Mouse (Mus musculus): ENCODE data around the gene Tmem213.

The Tmem213 gene

GRCm38 (mm10) chr6:38145463-38146065 lies 36.5 kb downstream of the Tmem213 start:
- in situ Hi-C loops (cut with MboI; ENCODE audit: unreplicated experiment in 2 of 2) = no loop called here

DNA sequence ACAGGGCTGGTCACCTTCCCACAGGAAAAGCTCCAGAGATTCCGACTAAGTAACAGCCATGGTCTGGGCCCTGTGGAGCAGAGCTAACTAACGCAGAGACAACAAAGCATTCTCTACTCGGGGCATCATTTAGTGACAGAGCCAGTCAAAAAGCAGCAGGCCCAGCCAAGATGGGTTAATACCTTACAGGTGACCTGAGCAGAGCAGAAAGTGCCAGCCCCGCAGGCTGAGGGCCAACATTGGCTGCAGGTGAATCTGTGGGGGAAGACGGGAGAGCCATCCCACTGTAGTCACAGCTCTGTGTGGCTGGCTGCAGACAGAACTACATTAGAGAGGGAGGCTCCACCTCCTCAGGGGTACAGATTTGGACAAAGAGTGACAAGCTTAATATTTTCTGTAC lies 38.2 kb downstream of the Tmem213 start:
- in situ Hi-C loops (cut with MboI; ENCODE audit: unreplicated experiment in 2 of 2) = no loop called here

GRCm38 (mm10) chr6:38148626-38149025 lies 39.6 kb downstream of the Tmem213 start:
- in situ Hi-C loops (cut with MboI; ENCODE audit: unreplicated experiment in 2 of 2) = no loop called here

GRCm38 (mm10) chr6:38149483-38149882 lies 40.4 kb downstream of the Tmem213 start:
- in situ Hi-C loops (cut with MboI; ENCODE audit: unreplicated experiment in 2 of 2) = no loop called here

DNA sequence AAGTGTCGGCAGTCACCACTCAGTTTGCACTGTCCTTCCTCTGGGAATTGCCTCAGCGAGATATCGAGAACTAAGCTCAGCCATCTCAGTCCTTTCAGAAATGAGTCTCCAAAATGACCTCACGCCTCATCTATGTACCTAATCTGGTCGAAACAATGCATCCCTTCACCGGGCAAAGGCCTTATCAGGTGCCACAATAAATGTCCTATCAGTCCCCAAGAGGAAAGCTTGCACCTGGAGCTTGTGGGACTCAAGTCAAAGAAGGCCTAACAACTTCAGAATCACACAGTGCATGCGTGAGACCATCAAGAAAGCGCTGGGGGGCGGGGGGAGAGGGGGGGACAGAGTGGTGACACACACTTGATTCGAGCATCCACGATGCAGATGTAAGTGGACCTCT lies 43.2 kb downstream of the Tmem213 start:
- in situ Hi-C loops (cut with MboI; ENCODE audit: unreplicated experiment in 2 of 2) = loop anchor here in 1 of 2 experiments (10.0 to 25.0 kb wide), 2 partner anchors 160 to 798 kb away; no protein-coding TSS in a partner anchor

DNA sequence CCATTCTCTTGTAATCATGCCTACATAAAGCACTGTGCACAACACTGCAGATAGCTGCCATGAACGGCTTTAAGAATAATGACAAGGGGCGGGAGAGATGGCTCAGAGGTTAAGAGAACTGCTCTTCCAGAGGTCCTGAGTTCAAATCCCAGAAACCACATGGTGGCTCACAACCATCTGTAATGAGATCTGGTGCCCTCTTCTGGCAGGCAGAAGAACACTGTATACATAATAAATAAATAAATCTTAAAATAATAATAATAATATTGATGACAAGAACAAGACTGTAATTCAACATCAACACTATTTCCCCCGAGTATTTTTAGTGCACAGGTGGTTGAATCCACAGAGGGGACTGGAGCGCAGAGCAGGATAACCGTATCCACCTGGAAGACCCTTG lies 47.1 kb downstream of the Tmem213 start:
- in situ Hi-C loops (cut with MboI; ENCODE audit: unreplicated experiment in 2 of 2) = loop anchor here in 1 of 2 experiments (10.0 to 25.0 kb wide), 2 partner anchors 156 to 801 kb away; no protein-coding TSS in a partner anchor

DNA sequence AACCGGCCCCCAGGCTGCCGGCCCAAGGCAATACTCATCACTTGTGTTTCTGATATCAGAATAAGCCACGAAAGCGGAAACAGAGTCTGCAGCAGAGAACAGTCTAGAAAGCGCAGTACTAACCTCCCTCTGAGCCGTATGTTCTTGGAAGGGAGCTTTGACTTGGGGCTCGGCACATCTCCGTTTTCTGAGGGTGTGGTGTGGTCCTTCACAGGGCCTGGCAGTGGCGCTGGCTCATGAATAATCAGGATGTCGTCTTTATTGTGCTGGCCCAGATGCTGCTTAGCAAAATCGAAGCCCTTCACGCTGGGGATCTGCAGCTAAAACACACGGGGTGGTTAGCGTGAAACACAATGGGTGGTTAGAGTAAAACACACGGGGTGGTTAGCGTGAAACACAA lies 48.9 kb downstream of the Tmem213 start:
- in situ Hi-C loops (cut with MboI; ENCODE audit: unreplicated experiment in 2 of 2) = loop anchor here in 1 of 2 experiments (10.0 to 25.0 kb wide), 2 partner anchors 154 to 803 kb away; no protein-coding TSS in a partner anchor

DNA sequence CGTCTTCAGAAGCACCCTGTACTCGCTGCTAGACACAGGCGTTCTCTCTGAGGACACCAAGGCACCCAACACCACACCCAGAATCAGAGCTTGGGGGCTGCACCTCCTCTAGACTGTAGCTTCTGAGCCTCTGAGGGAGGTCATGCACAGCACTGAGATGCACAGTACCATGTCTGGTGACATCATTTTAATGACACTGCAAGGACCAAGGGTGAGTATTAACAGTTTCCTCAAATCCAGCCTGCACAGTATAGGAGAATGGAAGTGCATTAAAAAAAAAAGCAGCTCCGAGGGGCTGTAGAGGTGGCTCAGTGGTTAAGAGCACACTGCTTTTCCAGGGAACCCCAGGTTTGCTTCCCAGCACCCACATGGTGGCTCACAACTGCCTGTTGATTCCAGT lies 50.5 kb downstream of the Tmem213 start:
- in situ Hi-C loops (cut with MboI; ENCODE audit: unreplicated experiment in 2 of 2) = loop anchor here in 1 of 2 experiments (10.0 to 25.0 kb wide), 2 partner anchors 153 to 805 kb away; no protein-coding TSS in a partner anchor

DNA sequence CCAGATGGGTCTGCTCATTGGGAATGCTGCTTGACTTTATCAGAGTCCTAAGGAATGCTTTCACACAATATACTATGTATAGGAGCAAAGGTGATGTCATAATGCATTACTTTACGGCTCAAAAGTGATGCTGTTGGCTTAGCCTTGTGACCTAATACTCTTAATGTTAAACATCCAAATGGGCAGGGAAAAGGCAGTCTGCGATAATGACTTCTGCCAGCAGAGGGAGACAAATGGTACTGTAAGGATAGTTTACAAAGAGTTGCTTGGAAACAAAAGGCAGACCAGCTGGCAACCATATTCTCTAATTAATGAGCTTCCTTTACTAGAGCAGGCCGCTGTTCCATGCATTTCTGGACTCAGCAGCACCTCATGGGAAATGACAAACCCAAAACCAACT lies 51.0 kb downstream of the Tmem213 start:
- in situ Hi-C loops (cut with MboI; ENCODE audit: unreplicated experiment in 2 of 2) = loop anchor here (5.0 to 25.0 kb wide), 4 partner anchors 92 to 375 kb away; partner anchors contain the start of genes D630045J12Rik (in 1 of the 2) and Fmc1 (in 1 of the 2)

- in situ Hi-C loops (cut with MboI; ENCODE audit: unreplicated experiment in 2 of 2) = loop anchor here (5.0 to 25.0 kb wide), 4 partner anchors 92 to 374 kb away; partner anchors contain the start of genes D630045J12Rik (in 1 of the 2) and Fmc1 (in 1 of the 2)
Measured at GRCm38 (mm10) chr6:38160556-38160955, 51.5 kb downstream of the Tmem213 start.

DNA sequence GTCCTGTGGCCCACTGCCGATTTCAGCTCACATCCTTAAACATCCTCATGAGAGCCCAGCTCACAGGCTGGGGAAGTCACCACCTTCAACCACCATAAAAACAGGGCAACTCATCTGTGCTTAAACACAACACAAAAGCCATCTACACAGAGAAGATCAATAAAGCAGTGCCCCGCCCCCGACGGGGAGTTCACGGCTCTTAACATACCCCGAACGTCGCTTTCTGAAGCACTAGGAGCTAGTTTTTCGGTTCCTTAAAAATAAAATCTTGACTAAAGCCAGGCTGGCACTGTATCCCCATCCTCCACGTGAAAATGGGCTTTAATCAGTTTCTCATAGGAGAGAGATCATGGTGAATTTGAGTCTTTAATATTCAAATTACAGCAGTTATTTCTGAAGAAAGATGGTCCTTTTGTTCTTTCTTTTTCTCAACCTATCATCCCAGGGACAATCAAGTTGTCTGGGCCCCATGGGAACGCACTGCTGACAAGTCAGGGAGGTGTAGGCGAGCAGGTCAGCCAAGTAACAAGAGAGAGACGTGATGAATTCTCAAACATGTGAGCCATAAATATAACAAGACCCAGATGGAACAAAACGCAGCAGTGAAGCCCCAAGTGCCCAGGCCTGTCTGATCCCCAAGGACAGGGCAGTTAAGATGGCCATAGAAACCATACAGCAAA lies 53.9 kb downstream of the Tmem213 start:
- in situ Hi-C loops (cut with MboI; ENCODE audit: unreplicated experiment in 2 of 2) = loop anchor here (5.0 to 25.0 kb wide), 4 partner anchors 89 to 372 kb away; partner anchors contain the start of genes D630045J12Rik (in 1 of the 2) and Fmc1 (in 1 of the 2)

GRCm38 (mm10) chr6:38164705-38165104 lies 55.6 kb downstream of the Tmem213 start:
- in situ Hi-C loops (cut with MboI; ENCODE audit: unreplicated experiment in 2 of 2) = loop anchor here (5.0 to 25.0 kb wide), 5 partner anchors 83 to 370 kb away; partner anchors contain the start of genes D630045J12Rik (in 1 of the 2) and Fmc1 (in 1 of the 2)

GRCm38 (mm10) chr6:38165385-38165784 lies 56.3 kb downstream of the Tmem213 start:
- in situ Hi-C loops (cut with MboI; ENCODE audit: unreplicated experiment in 2 of 2) = loop anchor here (5.0 to 25.0 kb wide), 4 partner anchors 82 to 369 kb away; partner anchors contain the start of gene Fmc1 (in 1 of the 2)
